Mouse (Mus musculus): ENCODE data around the gene Hnrnpul2.

The Hnrnpul2 gene

GRCm38 (mm10) chr19:8819596-8820423 lies at the start of gene Hnrnpul2:
Hnrnpul2 (plus strand) TSS chr19:8820010.
- peak; percentile 100 for DNase-seq (ENCODE audit: low read depth, low spot score)

- peak; percentile 90 for DNase-seq (ENCODE audit: low read depth, low spot score)
These were observed 49.1 kb upstream of the Hnrnpul2 start, which contains the start of gene Tmem223 for GRCm38 (mm10) chr19:8770567-8771270. Tmem223 (plus strand) TSS chr19:8770996.

GRCm38 (mm10) chr19:8772996-8773395 lies 46.8 kb upstream of the Hnrnpul2 start:
- DNase-seq (ENCODE audit: low read depth, low spot score): no peak

- no peak for DNase-seq (ENCODE audit: low read depth, low spot score)
These were observed 46.4 kb upstream of the Hnrnpul2 start for GRCm38 (mm10) chr19:8773409-8773808.

- DNase-seq (ENCODE audit: low read depth, low spot score): peak; percentile 97
These were observed 45.5 kb upstream of the Hnrnpul2 start, which contains the start of gene Tmem179b for GRCm38 (mm10) chr19:8774086-8774835. Tmem179b (minus strand) TSS chr19:8774467.

- peak; percentile 24 for DNase-seq (ENCODE audit: low read depth, low spot score)
These were observed 44.8 kb upstream of the Hnrnpul2 start for GRCm38 (mm10) chr19:8774951-8775421.

- DNase-seq (ENCODE audit: low read depth, low spot score): peak; percentile 99
These were observed 33.6 kb upstream of the Hnrnpul2 start, which contains the start of gene Taf6l for GRCm38 (mm10) chr19:8786008-8786781. Taf6l (minus strand) TSS chr19:8786417.

GRCm38 (mm10) chr19:8788521-8788920 lies 31.3 kb upstream of the Hnrnpul2 start:
- DNase-seq (ENCODE audit: low read depth, low spot score): peak; percentile 72

- DNase-seq (ENCODE audit: low read depth, low spot score): peak; percentile 81
These were observed 30.6 kb upstream of the Hnrnpul2 start for GRCm38 (mm10) chr19:8789171-8789570.

GRCm38 (mm10) chr19:8790171-8790570 lies 29.6 kb upstream of the Hnrnpul2 start:
- peak; percentile 40 for DNase-seq (ENCODE audit: low read depth, low spot score)

- DNase-seq (ENCODE audit: low read depth, low spot score): peak; percentile 98
These were observed 21.4 kb upstream of the Hnrnpul2 start, which contains the start of gene Polr2g for GRCm38 (mm10) chr19:8798264-8798946. Polr2g (minus strand) TSS chr19:8798577.

- DNase-seq (ENCODE audit: low read depth, low spot score): no peak
These were observed 20.9 kb upstream of the Hnrnpul2 start for GRCm38 (mm10) chr19:8798947-8799315.

GRCm38 (mm10) chr19:8802130-8802821 lies 17.5 kb upstream of the Hnrnpul2 start, which contains the start of gene Zbtb3:
Zbtb3 (plus strand) TSS chr19:8802555.
- peak; percentile 100 for DNase-seq (ENCODE audit: low read depth, low spot score)

- peak; percentile 48 for DNase-seq (ENCODE audit: low read depth, low spot score)
These were observed 16.5 kb upstream of the Hnrnpul2 start for GRCm38 (mm10) chr19:8803204-8803780.

GRCm38 (mm10) chr19:8803879-8804660 lies 15.7 kb upstream of the Hnrnpul2 start:
- DNase-seq (ENCODE audit: low read depth, low spot score): no peak

GRCm38 (mm10) chr19:8806810-8807209 lies 13.0 kb upstream of the Hnrnpul2 start:
- DNase-seq (ENCODE audit: low read depth, low spot score): no peak

- peak; percentile 54 for DNase-seq (ENCODE audit: low read depth, low spot score)
These were observed 4.0 kb upstream of the Hnrnpul2 start for GRCm38 (mm10) chr19:8815812-8816211.

GRCm38 (mm10) chr19:8817001-8817400 lies 2.8 kb upstream of the Hnrnpul2 start:
- DNase-seq (ENCODE audit: low read depth, low spot score): no peak

Data from brain, adult 2 months (tissue).